Mouse (Mus musculus) heart, embryonic 11.5 days (tissue): ENCODE measurements around the gene Aifm2. TPM values are rescaled to one million over a fixed set of nuclear protein-coding genes. Genes with fewer than 3 reads are reported as not detected.

Source experiments
- ATAC-seq: fragments of 200-750 bp; cut with Nextera tagmentation; replicated peaks from 2 replicates; pipeline ENCODE4 v1.8.0; 2017; ENCODE audit warnings: moderate library complexity; ENCODE audit not compliant: insufficient number of reproducible peaks, low FRiP score, low TSS enrichment
- H3K27ac ChIP-seq: fragments of 300-500 bp; sonication (generic); 2 replicates; pipeline ENCODE4 v1.5.1; 2014; ENCODE audit warnings: mild to moderate bottlenecking, low read depth, low read length
- H3K27me3 ChIP-seq: fragments of 300-500 bp; sonication (generic); 2 replicates; pipeline ENCODE4 v1.6.1; 2014; ENCODE audit warnings: mild to moderate bottlenecking, low read length, mixed read lengths; ENCODE audit not compliant: control insufficient read depth, insufficient read depth
- H3K36me3 ChIP-seq: fragments of 300-500 bp; sonication (generic); 2 replicates; pipeline ENCODE4 v1.6.1; 2014; ENCODE audit warnings: mild to moderate bottlenecking, low read length, moderate library complexity, mixed read lengths; ENCODE audit not compliant: control insufficient read depth, insufficient read depth
- H3K4me1 ChIP-seq: fragments of 300-500 bp; sonication (generic); 2 replicates; pipeline ENCODE4 v1.6.1; 2014; ENCODE audit warnings: low read length; ENCODE audit not compliant: control insufficient read depth, insufficient read depth
- H3K4me2 ChIP-seq: fragments of 300-500 bp; sonication (generic); 2 replicates; pipeline ENCODE4 v1.6.1; 2014; ENCODE audit warnings: mild to moderate bottlenecking, moderate library complexity
- H3K4me3 ChIP-seq: fragments of 300-500 bp; sonication (generic); 2 replicates; pipeline ENCODE4 v1.5.1; 2014; ENCODE audit warnings: low read depth, low read length
- H3K9ac ChIP-seq: fragments of 300-500 bp; sonication (generic); 2 replicates; pipeline ENCODE4 v1.6.1; 2014; ENCODE audit warnings: mild to moderate bottlenecking, low read depth, low read length, moderate library complexity
- H3K9me3 ChIP-seq: fragments of 300-500 bp; sonication (generic); replicated peaks from 2 replicates; pipeline ENCODE4 v1.6.1; 2016; ENCODE audit warnings: low read length; ENCODE audit not compliant: control insufficient read depth
- WGBS: fragments of 180-500 bp; shearing (Covaris S2); extraction: QIAGEN DNeasy Blood & Tissue Kit; methylation state at CpG from one replicate; pipeline ENCODE4 v1.1.7; 2014; ENCODE audit not compliant: insufficient replicate concordance; 5-methylcytosine and 5-hydroxymethylcytosine counted together
- polyA plus RNA-seq: library from polyadenylated mRNA; unstranded; fragments of >200 nt; fragmentation: Nextera tagmentation; extraction: Ambion mirVana; gene quantifications from 2 replicates; pipeline ENCODE4 v1.2.1, GENCODE M21; 2014

The Aifm2 gene
- polyA plus RNA-seq, 1 experiment from 2014 or later = 15.6 TPM

GRCm38 (mm10) chr10:61765558-61765957 lies 50.5 kb downstream of the Aifm2 start:
- WGBS = 72% methylated on average over 5 of the region's 5 CpGs
- Histone ChIP-seq H3K36me3 (no peaks in the 10 kb centered on the region; the same call in 1 of the 2 replicates), H3K9me3 (no peaks in the 10 kb centered on the region), H3K27me3 (no peaks in the 10 kb centered on the region), H3K4me2 (no peak overlapping the region), H3K4me3 (no peak overlapping the region), H3K4me1 (peaks cover 13% of the 10 kb centered on the region), H3K9ac (no peak overlapping the region), H3K27ac (no peak overlapping the region)
- no peak for ATAC-seq

GRCm38 (mm10) chr10:61766806-61767205 lies 51.7 kb downstream of the Aifm2 start:
- ATAC-seq = no peak
- no peak overlapping the region for H3K9ac ChIP-seq
- 55% methylated on average over 6 of the region's 6 CpGs for WGBS
- H3K4me2 ChIP-seq = no peak overlapping the region
- peaks cover 13% of the 10 kb centered on the region for H3K4me1 ChIP-seq
- H3K27me3 ChIP-seq = no peaks in the 10 kb centered on the region
- no peak overlapping the region for H3K27ac ChIP-seq
- no peak overlapping the region for H3K4me3 ChIP-seq
- no peaks in the 10 kb centered on the region; the same call in 1 of the 2 replicates for H3K36me3 ChIP-seq
- no peaks in the 10 kb centered on the region for H3K9me3 ChIP-seq

- Histone ChIP-seq H3K27me3 (no peaks in the 10 kb centered on the region), H3K36me3 (no peaks in the 10 kb centered on the region), H3K4me2 (peak overlapping the region; percentile 78), H3K9ac (no peak overlapping the region), H3K4me1 (0 out of 2 replicates have a peak, but pooled peaks cover 3% of the 10 kb centered on the region), H3K4me3 (no peak overlapping the region), H3K9me3 (no peaks in the 10 kb centered on the region), H3K27ac (no peak overlapping the region)
- 17% methylated on average over 8 of the region's 9 CpGs for WGBS
- no peak for ATAC-seq
These were observed 66.5 kb downstream of the Aifm2 start for GRCm38 (mm10) chr10:61781461-61782128.

GRCm38 (mm10) chr10:61782799-61783611 lies 67.9 kb downstream of the Aifm2 start:
- under 1% methylated on average over 69 of the region's 74 CpGs for WGBS
- 0 out of 2 replicates have a peak, but pooled peaks cover 3% of the 10 kb centered on the region for H3K4me1 ChIP-seq
- peak overlapping the region; percentile 78 for H3K4me2 ChIP-seq
- H3K36me3 ChIP-seq = no peaks in the 10 kb centered on the region
- ATAC-seq = peak; percentile 62
- H3K9ac ChIP-seq = peak overlapping the region; percentile 96
- peak overlapping the region; percentile 89 for H3K27ac ChIP-seq
- H3K27me3 ChIP-seq = no peaks in the 10 kb centered on the region
- H3K9me3 ChIP-seq = no peaks in the 10 kb centered on the region
- peak overlapping the region; percentile 89 for H3K4me3 ChIP-seq

GRCm38 (mm10) chr10:61783621-61784251 lies 68.7 kb downstream of the Aifm2 start, which contains the start of gene H2afy2:
H2afy2 (minus strand) TSS chr10:61784147.
- Histone ChIP-seq H3K36me3 (no peaks in the 10 kb centered on the region), H3K4me3 (peak within 1 kb of the TSS; percentile 89), H3K4me1 (0 out of 2 replicates have a peak, but pooled peaks cover 3% of the 10 kb centered on the region), H3K4me2 (peak within 1 kb of the TSS; percentile 78), H3K27me3 (no peaks in the 10 kb centered on the region), H3K9me3 (no peaks in the 10 kb centered on the region), H3K9ac (peak within 1 kb of the TSS; percentile 96), H3K27ac (peak within 1 kb of the TSS; percentile 89)
- WGBS = under 1% methylated on average over 50 of the region's 50 CpGs
- peak; percentile 79 for ATAC-seq

- WGBS = 29% methylated on average over 10 of the region's 10 CpGs
- no peak for ATAC-seq
- H3K9me3 ChIP-seq = no peaks in the 10 kb centered on the region
- no peak overlapping the region for H3K27ac ChIP-seq
- 0 out of 2 replicates have a peak, but pooled peaks cover 3% of the 10 kb centered on the region for H3K4me1 ChIP-seq
- peak overlapping the region; percentile 89 for H3K4me3 ChIP-seq
- no peaks in the 10 kb centered on the region for H3K27me3 ChIP-seq
- H3K36me3 ChIP-seq = no peaks in the 10 kb centered on the region
- H3K9ac ChIP-seq = peak overlapping the region; percentile 96; the same call in 1 of the 2 replicates
- H3K4me2 ChIP-seq = peak overlapping the region; percentile 78
These were observed 69.4 kb downstream of the Aifm2 start for GRCm38 (mm10) chr10:61784414-61784813.

- H3K4me2 ChIP-seq = no peak overlapping the region
- H3K4me1 ChIP-seq = no peaks in the 10 kb centered on the region
- no peaks in the 10 kb centered on the region for H3K9me3 ChIP-seq
- H3K4me3 ChIP-seq = no peak overlapping the region
- H3K36me3 ChIP-seq = no peaks in the 10 kb centered on the region
- no peak for ATAC-seq
- no peak overlapping the region for H3K27ac ChIP-seq
- no peak overlapping the region for H3K9ac ChIP-seq
- no peaks in the 10 kb centered on the region for H3K27me3 ChIP-seq
- 67% methylated on average over 10 of the region's 10 CpGs for WGBS
These were observed 72.7 kb downstream of the Aifm2 start for GRCm38 (mm10) chr10:61787541-61788313.

GRCm38 (mm10) chr10:61788499-61788898 lies 73.4 kb downstream of the Aifm2 start:
- no peaks in the 10 kb centered on the region for H3K27me3 ChIP-seq
- 88% methylated on average over 5 of the region's 5 CpGs for WGBS

More at GRCm38 (mm10) chr10:61788499-61788898, 73.4 kb downstream of the Aifm2 start:
- no peaks in the 10 kb centered on the region for H3K36me3 ChIP-seq
- no peak overlapping the region for H3K4me3 ChIP-seq
- H3K4me2 ChIP-seq = no peak overlapping the region
- ATAC-seq = no peak
- no peak overlapping the region for H3K9ac ChIP-seq
- H3K9me3 ChIP-seq = no peaks in the 10 kb centered on the region
- no peaks in the 10 kb centered on the region for H3K4me1 ChIP-seq
- no peak overlapping the region for H3K27ac ChIP-seq
